In genomic region chr17:24443409-24443808, GRCm38 (mm10) we compare ENCODE assay signal across 15 mouse cellular contexts. TPM values are rescaled to one million over a fixed set of nuclear protein-coding genes. Genes with fewer than 3 reads are reported as not detected.
DNase-seq lines count a peak whose midpoint lies in the region; ATAC-seq lines count a peak whose summit lies in the region.
"Had no signal": no experiment of that assay in that cellular context is flagged by ENCODE, and none has a peak within 500 bp of the region (broad histone marks: within the 10 kb centered on the region; RNA-seq: fewer than 3 reads in every experiment).

No protein-coding gene starts in this region.

- DNase-seq in frontal cortex, adult 2 months (ENCODE audit: extremely low spot score in 1 of 2, low spot score in 1 of 2), result peak; percentile 46 to 67
- DNase-seq in frontal cortex, postnatal 10 days (ENCODE audit: low spot score in 2 of 2), result no peak
- DNase-seq in urinary bladder, adult 2 months (ENCODE audit: low spot score), result peak; percentile 44
- DNase-seq in urinary bladder, postnatal 4 days (ENCODE audit: low spot score in 2 of 2), result no peak
- DNase-seq in gonadal fat pad, adult 2 months (ENCODE audit: low read depth), result peak; percentile 91
- DNase-seq in urinary bladder, postnatal 36 days (ENCODE audit: low spot score in 2 of 2), result peak; percentile 66 to 72
- DNase-seq in gastrocnemius, postnatal 25 days, result no peak
- DNase-seq: B cell, adult 2 months; embryo, embryonic 11 days; heart, postnatal 4 days; layer of hippocampus, adult 9-11 months; spleen, adult 18-20 months; thymus, adult 2 months had no signal

- no peak for ATAC-seq in monocyte, adult 5-6 weeks (replicated peaks; ENCODE audit: insufficient number of reproducible peaks, low FRiP score, low TSS enrichment, poor library complexity, severe bottlenecking)
- ATAC-seq: midbrain, embryonic 16.5 days had no signal

RNA-seq across cellular contexts. Expression of gene Dnase1l2, which starts 0.5 kb away (rescaled TPM):
- 18.3 and 22.9 TPM in 2 replicates for polyA plus RNA-seq in frontal cortex, adult 2 months (2012; rRNA removed)
- polyA plus RNA-seq in urinary bladder, adult 2 months (2012; rRNA removed), result 47.5 and 62.9 TPM in 2 replicates
- polyA plus RNA-seq in gonadal fat pad, adult 2 months (2012; rRNA removed), result 82.9 and 106 TPM in 2 replicates
- total RNA-seq in gastrocnemius, postnatal 25 days (2021), result 1 to 10 TPM; 1.0 to 1.5 TPM
- 1.6 to 2.2 TPM in 2 of 3 replicates, not detected in the other for total RNA-seq in monocyte, adult 5-6 weeks (2017)

RNA-seq across cellular contexts. Expression of gene Eci1, which starts 17.0 kb away (rescaled TPM):
- polyA plus RNA-seq in frontal cortex, adult 2 months (2012; rRNA removed), result 50.0 and 55.9 TPM in 2 replicates
- polyA plus RNA-seq in urinary bladder, adult 2 months (2012; rRNA removed), result 116 and 139 TPM in 2 replicates
- 119 and 137 TPM in 2 replicates for polyA plus RNA-seq in gonadal fat pad, adult 2 months (2012; rRNA removed)
- 100 to 1,000 TPM; 134 to 161 TPM for total RNA-seq in gastrocnemius, postnatal 25 days (2021)
- total RNA-seq in monocyte, adult 5-6 weeks (2017), result 22.1 to 36.2 TPM (median 26.0 TPM) in 3 replicates

RNA-seq across cellular contexts. Expression of gene E4f1, which starts 26.7 kb away (rescaled TPM):
- 86.1 and 86.4 TPM in 2 replicates for polyA plus RNA-seq in frontal cortex, adult 2 months (2012; rRNA removed)
- polyA plus RNA-seq in urinary bladder, adult 2 months (2012; rRNA removed), result 55.8 and 61.5 TPM in 2 replicates
- polyA plus RNA-seq in gonadal fat pad, adult 2 months (2012; rRNA removed), result 89.7 and 102 TPM in 2 replicates
- total RNA-seq in gastrocnemius, postnatal 25 days (2021), result 10 to 100 TPM in 1 of 2 experiments, 1 to 10 TPM in 1; 9.4 to 10.2 TPM
- 26.9 to 32.5 TPM (median 29.5 TPM) in 3 replicates for total RNA-seq in monocyte, adult 5-6 weeks (2017)

RNA-seq across cellular contexts. Expression of gene Pgp, which starts 26.8 kb away (rescaled TPM):
- polyA plus RNA-seq in frontal cortex, adult 2 months (2012; rRNA removed), result 85.4 and 95.8 TPM in 2 replicates
- polyA plus RNA-seq in urinary bladder, adult 2 months (2012; rRNA removed), result 31.8 and 33.5 TPM in 2 replicates
- polyA plus RNA-seq in gonadal fat pad, adult 2 months (2012; rRNA removed), result 100 and 123 TPM in 2 replicates
- total RNA-seq in gastrocnemius, postnatal 25 days (2021), result 10 to 100 TPM; 50.8 to 55.0 TPM
- total RNA-seq in monocyte, adult 5-6 weeks (2017), result 8.4 to 10.1 TPM (median 9.1 TPM) in 3 replicates

RNA-seq across cellular contexts. Expression of gene Rnps1, which starts 29.0 kb away (rescaled TPM):
- polyA plus RNA-seq in frontal cortex, adult 2 months (2012; rRNA removed), result 269 and 276 TPM in 2 replicates
- 119 and 134 TPM in 2 replicates for polyA plus RNA-seq in urinary bladder, adult 2 months (2012; rRNA removed)
- polyA plus RNA-seq in gonadal fat pad, adult 2 months (2012; rRNA removed), result 96.6 and 102 TPM in 2 replicates
- 10 to 100 TPM; 47.3 to 50.6 TPM for total RNA-seq in gastrocnemius, postnatal 25 days (2021)
- 84.3 to 102 TPM (median 99.4 TPM) in 3 replicates for total RNA-seq in monocyte, adult 5-6 weeks (2017)

Comparison
In these comparisons a context has a peak if more than half of its experiments do, and no peak if none do; other contexts are left out.
1. DNase-seq: peak in frontal cortex, adult 2 months (2 of 2), urinary bladder, adult 2 months (single experiment), gonadal fat pad, adult 2 months (single experiment) and urinary bladder, postnatal 36 days (2 of 2); none in frontal cortex, postnatal 10 days (0 of 2), urinary bladder, postnatal 4 days (0 of 2) and gastrocnemius, postnatal 25 days (single experiment).